Mouse (Mus musculus) spleen, adult 18-20 months (tissue): ENCODE results near the gene Ppp2r5c.

Experiments
- DNase-seq, 2 experiments: peaks; one replicate each; pipeline ENCODE4 v3.0.0; 2022; ENCODE audit warnings: mixed read lengths in 2 of 2

Ppp2r5c gene

DNA sequence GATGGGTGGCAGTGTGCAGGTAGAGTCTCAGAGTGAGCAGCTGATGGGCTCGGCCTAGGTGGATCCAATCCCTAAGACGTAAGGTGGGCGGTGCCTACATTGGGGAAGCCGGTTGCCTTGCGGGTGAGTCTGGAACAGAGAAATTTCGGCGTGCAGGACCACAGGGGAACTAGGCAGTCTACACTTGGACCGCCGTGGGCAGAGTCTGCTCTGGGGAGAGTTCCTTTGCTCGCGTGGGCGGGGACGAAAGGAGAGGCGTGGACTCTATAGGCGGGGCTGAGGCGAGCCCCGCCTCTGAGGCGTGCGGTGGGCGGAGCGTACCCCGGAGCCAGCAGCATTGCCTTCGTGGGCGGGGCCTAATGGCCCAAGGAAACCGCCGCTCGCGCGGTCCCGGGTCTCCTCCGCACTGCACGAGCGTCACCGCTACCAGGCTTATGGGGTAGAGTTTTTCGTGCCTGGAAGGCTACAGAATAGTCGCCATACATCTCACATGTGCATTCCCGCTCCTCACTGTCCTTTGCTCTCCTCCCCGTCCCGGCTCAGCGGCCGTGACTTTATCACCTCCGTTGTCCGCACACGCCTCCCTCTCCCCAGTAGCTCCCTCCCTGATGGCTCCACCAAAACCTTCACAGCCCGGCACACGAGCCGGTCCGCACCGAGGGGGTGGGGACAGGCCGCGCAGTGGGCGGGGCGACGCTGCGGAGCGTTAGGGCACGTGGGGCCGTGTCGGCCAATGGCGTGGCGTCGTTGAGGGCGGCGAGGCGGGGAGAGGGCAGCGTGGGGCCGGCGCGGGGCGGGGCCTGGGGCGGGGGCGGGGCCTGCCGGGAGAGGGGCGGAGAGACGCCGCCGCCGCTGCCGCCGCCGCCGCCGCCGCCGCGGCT, at the start of gene Ppp2r5c:
Ppp2r5c (plus strand) TSS at position 831 of the 881 bp plus-strand sequence.
- peak; percentile 93 to 98 for DNase-seq

GRCm38 (mm10) chr12:110398351-110398750, 48.6 kb upstream of the Ppp2r5c start:
- peak; percentile 28 to 71 for DNase-seq

DNA sequence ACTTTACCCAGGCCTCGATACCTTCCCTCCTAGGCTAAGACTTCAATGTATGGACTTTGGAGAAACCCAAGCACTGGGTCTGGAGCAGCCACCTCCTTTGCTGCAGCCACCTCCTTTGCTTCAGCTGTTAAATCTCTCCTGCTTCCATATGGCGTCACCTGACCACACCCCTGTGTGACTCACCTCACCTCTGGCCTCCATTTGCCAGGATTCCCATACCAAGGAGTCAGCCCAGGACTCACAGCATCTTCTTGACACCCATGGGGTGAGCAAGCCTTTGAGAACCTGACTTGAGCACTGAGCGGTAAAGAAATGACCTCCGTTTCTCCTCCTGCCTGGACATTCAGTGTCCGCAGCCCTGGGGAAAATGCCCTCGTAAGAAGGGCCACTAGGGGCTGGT, 47.8 kb upstream of the Ppp2r5c start:
- DNase-seq = no peak

DNA sequence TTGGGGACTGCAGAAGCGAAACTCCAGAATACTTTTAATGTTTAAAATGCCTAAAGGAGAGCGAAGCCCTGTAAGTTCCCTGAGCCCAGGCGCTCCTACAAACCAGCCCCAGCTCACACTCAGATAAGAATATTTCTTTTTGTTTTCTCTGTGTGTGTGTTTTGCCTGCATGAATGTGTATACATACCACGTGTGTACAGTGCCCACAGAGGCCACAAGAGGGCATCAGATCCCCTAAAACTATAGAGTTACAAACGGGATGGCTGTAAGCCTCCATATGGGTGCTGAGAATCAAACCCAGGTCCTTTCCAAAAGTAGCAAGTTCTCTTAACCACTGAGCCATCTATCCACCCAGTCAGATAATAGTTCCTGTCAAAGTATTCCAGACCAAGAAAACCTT, 46.0 kb upstream of the Ppp2r5c start:
- DNase-seq = no peak

GRCm38 (mm10) chr12:110401871-110402270, 45.0 kb upstream of the Ppp2r5c start:
- DNase-seq = no peak

- no peak for DNase-seq
Observed at GRCm38 (mm10) chr12:110416244-110416643, 30.7 kb upstream of the Ppp2r5c start.

DNA sequence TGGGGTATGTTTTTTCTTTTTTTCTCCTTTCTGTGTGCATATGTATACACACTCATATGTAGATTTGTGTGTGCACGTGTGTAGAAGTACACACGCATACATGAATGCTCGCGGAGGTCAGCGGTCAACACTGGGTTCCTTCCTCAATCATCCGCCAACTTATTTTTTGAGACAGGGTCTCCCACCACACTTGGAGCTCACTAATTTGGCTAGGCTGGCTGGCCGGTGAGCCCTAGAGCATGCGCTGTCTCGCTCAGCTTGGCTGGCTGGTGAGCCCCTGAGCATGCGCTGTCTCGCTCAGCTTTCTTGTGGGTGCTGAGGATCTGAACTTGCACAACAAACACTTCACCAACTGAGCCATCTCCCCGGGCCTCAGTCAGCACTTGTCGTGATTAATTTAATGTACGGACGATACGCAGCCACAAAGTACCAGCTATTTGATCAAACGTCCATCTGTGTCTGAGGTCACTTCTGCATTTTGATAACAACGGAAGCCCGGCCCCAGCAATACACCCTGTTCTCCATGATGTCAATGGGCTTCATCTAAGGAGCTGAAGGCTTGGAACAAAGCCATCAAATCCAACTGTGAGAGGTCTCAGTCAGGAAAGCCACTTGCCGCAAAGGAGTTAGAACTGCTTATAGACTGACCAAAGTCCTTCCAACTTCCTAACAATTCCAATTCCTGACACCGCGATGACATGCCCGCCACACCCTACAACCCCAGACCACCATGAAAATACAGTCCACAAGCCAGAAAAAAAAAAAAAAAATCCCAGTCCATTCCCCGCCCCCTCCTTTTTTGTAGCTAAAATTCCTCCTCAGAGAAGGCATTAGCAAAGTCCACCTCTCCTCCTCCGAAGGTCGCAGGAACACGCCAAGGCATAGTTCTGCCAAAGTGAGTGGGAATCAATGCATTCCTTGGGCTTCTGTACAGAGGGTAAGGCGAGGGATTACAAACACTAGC, 29.6 kb upstream of the Ppp2r5c start:
- DNase-seq = no peak

DNA sequence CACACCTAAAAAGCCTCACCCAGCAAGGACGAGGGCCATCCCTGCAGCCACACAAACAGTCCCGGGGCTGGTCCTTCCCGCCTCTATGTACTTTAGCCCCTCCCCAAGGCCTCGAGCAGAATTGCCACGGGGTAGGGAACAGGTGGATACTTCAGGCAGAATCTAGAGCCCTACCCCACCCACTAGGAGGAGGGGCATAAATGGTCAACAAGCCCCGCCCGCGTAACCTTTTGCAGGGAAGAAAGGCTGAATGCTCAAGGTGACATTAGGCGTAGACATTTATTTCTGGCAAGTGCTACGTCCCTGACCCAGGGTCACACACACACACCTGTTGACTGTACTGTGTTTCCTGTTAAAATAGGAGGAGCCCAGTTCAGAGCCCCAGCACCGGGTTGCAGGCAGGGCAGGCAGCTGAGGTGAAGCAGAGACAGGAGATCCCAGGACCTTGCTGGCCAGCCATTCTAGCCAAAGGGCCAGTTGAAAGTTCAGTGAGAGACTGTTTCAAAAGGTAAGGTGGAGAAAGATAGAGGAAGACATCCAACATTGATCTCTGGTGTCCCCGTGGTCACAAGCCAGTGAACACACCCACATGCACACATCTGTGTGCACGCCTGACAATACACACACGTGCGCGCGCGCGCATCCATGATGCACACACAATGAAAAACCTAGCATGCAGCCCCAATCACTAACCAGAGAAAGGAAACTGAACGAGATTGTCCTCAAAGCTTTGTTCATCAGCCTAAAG, 28.8 kb upstream of the Ppp2r5c start:
- peak in 1 of 2 experiments; percentile 7 for DNase-seq

DNA sequence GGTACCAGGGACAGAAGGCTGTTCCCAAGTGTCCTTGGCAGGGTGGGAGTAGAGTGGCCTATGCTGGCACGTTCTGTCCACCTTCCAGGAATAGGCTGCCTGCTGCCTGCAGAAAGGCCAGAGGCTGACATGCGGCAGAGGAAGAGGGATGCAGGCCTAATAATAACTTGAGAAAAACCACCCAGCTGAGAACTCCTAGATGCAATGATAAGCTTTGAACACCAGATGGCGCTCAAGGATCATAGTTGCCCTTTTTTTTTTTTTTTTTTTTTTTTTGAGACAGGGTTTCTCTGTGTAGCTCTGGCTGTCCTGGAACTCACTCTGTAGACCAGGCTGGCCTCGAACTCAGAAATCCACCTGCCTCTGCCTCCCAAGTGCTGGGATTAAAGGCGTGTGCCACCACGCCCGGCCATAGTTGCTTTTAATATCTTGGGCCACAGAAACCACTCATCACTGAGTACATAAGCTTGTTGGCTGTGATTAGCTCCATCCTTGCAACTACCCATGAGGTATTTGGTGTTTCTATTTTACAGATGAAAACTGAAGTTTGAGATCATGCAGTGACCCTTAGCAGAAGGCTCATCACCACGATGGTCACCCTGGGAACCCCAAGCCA, 28.1 kb upstream of the Ppp2r5c start:
- peak in 1 of 2 experiments; percentile 20 for DNase-seq

GRCm38 (mm10) chr12:110419879-110420278, 27.0 kb upstream of the Ppp2r5c start:
- DNase-seq = no peak

GRCm38 (mm10) chr12:110421361-110421760, 25.6 kb upstream of the Ppp2r5c start:
- no peak for DNase-seq

- DNase-seq = no peak
Observed at GRCm38 (mm10) chr12:110424008-110424704, 22.8 kb upstream of the Ppp2r5c start.

DNA sequence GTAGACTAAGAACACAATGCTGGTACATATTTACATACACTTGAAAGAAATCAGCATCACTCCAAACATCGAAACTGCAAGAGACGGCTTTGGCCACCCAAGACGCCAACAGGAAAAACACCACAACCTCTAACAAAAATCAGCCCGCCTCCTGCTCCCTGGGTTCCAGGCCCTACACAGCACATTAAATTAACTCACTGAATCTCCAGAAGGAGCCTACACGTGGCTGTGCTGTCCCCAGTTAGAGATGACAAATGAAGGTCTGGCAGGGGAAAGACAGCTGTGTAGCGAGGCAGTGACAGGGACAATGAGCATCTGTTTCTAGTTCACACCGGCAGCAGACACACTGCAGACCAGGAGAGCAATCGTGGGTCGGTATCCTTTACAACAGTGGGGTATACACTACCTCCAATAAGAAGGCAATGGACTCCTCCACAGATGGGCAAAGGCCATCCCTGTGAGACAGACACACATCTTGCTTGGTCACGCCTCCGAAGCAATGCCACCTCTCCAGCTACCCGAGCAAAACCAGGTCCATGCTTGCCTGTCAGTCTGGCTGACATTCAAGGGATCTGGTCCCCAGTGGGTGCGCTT, 20.4 kb upstream of the Ppp2r5c start:
- no peak for DNase-seq

GRCm38 (mm10) chr12:110429340-110429973, 17.5 kb upstream of the Ppp2r5c start:
- DNase-seq = no peak

- no peak for DNase-seq
Observed at GRCm38 (mm10) chr12:110429990-110430389, 16.9 kb upstream of the Ppp2r5c start.

DNA sequence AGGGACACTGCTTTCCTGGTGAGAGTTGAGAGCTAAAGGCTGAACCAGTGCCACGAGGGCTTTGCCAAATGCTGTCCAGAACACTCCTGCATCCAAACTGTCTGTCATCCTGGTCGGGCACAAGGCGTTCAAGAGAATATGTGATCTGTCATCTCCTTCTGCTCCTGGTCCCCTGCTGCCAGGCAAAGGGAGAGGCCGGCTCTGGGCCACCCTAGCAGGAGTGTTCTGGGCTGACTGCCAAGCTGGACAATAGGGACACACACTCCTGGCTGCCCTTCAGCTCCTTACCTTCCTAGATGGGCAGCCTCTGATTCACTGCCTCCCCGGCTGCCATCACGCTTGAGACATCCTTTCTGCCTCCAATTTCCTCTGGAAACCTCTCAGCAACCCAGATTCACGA, 15.1 kb upstream of the Ppp2r5c start:
- no peak for DNase-seq

DNA sequence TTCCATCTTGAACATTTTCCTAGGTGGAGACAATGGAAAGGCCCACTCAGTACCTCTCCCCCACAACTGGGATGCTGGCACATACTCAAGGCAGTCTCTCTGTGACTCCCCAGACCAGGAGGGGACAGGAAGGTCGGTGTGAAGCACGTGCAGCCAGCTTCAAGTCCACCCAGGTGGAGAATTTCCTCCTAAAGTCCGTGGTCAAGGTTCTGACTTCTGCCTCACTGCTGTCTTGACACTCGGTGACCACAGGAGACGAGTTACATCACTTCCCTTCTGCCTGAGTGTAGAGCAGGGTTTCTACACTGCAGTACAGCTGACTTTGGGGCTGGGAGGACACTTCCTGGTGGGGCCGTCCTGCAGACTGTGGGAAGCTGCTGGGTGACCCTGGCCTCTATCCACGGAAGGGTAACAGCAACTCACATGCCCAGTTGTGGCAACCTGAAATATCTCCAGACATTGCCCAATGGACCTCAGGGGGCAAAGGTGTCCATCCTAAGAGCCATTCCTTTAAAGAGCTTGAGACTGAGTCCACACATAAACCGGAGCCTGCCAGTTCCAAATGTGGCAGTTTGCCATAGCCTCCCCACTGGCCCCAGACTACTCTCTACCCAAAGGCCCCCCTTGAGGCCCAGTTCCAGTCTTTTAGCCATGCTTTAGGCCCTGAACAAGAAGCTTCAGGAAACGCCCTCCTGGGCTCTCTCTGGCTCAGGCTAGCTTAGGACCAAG, 10.1 kb upstream of the Ppp2r5c start:
- DNase-seq = no peak

DNA sequence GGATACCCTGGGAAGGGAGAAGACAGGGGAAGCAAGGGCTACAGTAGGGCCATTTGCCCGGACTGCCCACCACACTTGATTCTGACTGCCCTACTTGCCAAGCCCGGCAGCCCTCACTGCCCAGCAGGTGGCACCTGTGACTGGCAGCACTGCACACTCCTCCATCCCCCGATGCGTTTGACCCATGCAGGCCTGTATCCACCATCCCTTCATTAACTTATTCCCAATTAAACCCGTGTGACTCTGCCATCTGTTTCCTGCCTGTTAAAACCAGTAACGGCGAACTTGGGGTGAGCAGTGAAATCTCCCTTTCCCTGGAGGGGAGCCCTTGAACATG, 9.6 kb upstream of the Ppp2r5c start:
- peak in 1 of 2 experiments; percentile 40 for DNase-seq

- DNase-seq = no peak
Observed at GRCm38 (mm10) chr12:110438367-110438973, 8.4 kb upstream of the Ppp2r5c start.

- no peak for DNase-seq
Observed at GRCm38 (mm10) chr12:110442238-110442637, 4.7 kb upstream of the Ppp2r5c start.
